Mouse (Mus musculus) cerebellum, postnatal 25 days (tissue): ENCODE results near the gene Grid1.
A peak's percentile ranks its signal among the peaks of the same experiment; 100 is the strongest.

Source experiments
- DNase-seq, 2 experiments: peaks; one replicate each; pipeline ENCODE4 v3.0.0; 2021; ENCODE audit warnings: mixed read lengths in 2 of 2

Grid1 gene

GRCm38 (mm10) chr14:34819919-34820652 lies at the start of gene Grid1:
Gene Grid1 (plus strand): TSS chr14:34820108.
- DNase-seq: peak; percentile 41 to 52

GRCm38 (mm10) chr14:34770467-34770866 lies 49.4 kb upstream of the Grid1 start:
- no peak for DNase-seq

- DNase-seq: no peak
Observed at GRCm38 (mm10) chr14:34771601-34772000, 48.3 kb upstream of the Grid1 start.

- no peak for DNase-seq
Observed at GRCm38 (mm10) chr14:34772132-34772531, 47.8 kb upstream of the Grid1 start.

GRCm38 (mm10) chr14:34773681-34774080 lies 46.2 kb upstream of the Grid1 start:
- DNase-seq: no peak

- no peak for DNase-seq
Observed at GRCm38 (mm10) chr14:34774231-34774630, 45.7 kb upstream of the Grid1 start.

- DNase-seq: no peak
Observed at GRCm38 (mm10) chr14:34776719-34777385, 43.1 kb upstream of the Grid1 start.

GRCm38 (mm10) chr14:34777810-34778209 lies 42.1 kb upstream of the Grid1 start:
- DNase-seq: peak; percentile 32 to 61

- DNase-seq: no peak
Observed at GRCm38 (mm10) chr14:34778760-34779159, 41.1 kb upstream of the Grid1 start.

GRCm38 (mm10) chr14:34793406-34794037 lies 26.4 kb upstream of the Grid1 start:
- no peak for DNase-seq

- DNase-seq: peak; percentile 84 to 90
Observed at GRCm38 (mm10) chr14:34810763-34811489, 9.0 kb upstream of the Grid1 start.

GRCm38 (mm10) chr14:34811490-34811808 lies 8.5 kb upstream of the Grid1 start:
- DNase-seq: no peak

GRCm38 (mm10) chr14:34816301-34816700 lies 3.6 kb upstream of the Grid1 start:
- no peak for DNase-seq

- no peak for DNase-seq
Observed at GRCm38 (mm10) chr14:34818387-34818980, 1.4 kb upstream of the Grid1 start.

GRCm38 (mm10) chr14:34819121-34819918 lies 588 bp upstream of the Grid1 start:
- DNase-seq: peak; percentile 33 to 46

GRCm38 (mm10) chr14:34820653-34821005 lies 721 bp downstream of the Grid1 start:
- DNase-seq: peak; percentile 30 to 40

GRCm38 (mm10) chr14:34821131-34821790 lies 1.4 kb downstream of the Grid1 start:
- peak in 1 of 2 experiments; percentile 11 for DNase-seq

- peak; percentile 64 to 80 for DNase-seq
Observed at GRCm38 (mm10) chr14:34823136-34823535, 3.2 kb downstream of the Grid1 start.

GRCm38 (mm10) chr14:34824186-34824585 lies 4.3 kb downstream of the Grid1 start:
- peak in 1 of 2 experiments; percentile 1 for DNase-seq

GRCm38 (mm10) chr14:34825902-34826301 lies 6.0 kb downstream of the Grid1 start:
- DNase-seq: no peak

GRCm38 (mm10) chr14:34829831-34830230 lies 9.9 kb downstream of the Grid1 start:
- DNase-seq: no peak
